Mouse (Mus musculus) hindbrain, embryonic 11.5 days (tissue): ENCODE data around the gene Gm428. TPM values are rescaled to one million over a fixed set of nuclear protein-coding genes. Genes with fewer than 3 reads are reported as not detected.
"Not testable (repeated sequence)": the region's sequence is repeated elsewhere in the genome, so short reads cannot be mapped to it uniquely, and the experiment has no call there.

Experiments used
- ATAC-seq: fragments of 200-750 bp; cut with Nextera tagmentation; 2 replicates; pipeline ENCODE4 v1.8.0; 2017; ENCODE audit warnings: mild to moderate bottlenecking, moderate TSS enrichment, moderate library complexity; ENCODE audit not compliant: low FRiP score
- DNase-seq: peaks from one replicate; pipeline ENCODE4 v3.0.0-alpha.2; 2015; ENCODE audit warnings: low spot score
- H3K27ac ChIP-seq: fragments of 300-500 bp; sonication (generic); 2 replicates; pipeline ENCODE4 v1.5.1; 2014; ENCODE audit warnings: mild to moderate bottlenecking, low read depth, low read length
- H3K27me3 ChIP-seq: fragments of 300-500 bp; sonication (generic); 2 replicates; pipeline ENCODE4 v1.6.1; 2014; ENCODE audit warnings: mild to moderate bottlenecking, low read length, moderate library complexity, mixed read lengths; ENCODE audit not compliant: control insufficient read depth, insufficient read depth
- H3K36me3 ChIP-seq: fragments of 300-500 bp; sonication (generic); 2 replicates; pipeline ENCODE4 v1.6.1; 2014; ENCODE audit warnings: mild to moderate bottlenecking, low read length, moderate library complexity, mixed read lengths; ENCODE audit not compliant: control insufficient read depth, insufficient read depth
- H3K4me1 ChIP-seq: fragments of 300-500 bp; sonication (generic); replicated peaks from 2 replicates; pipeline ENCODE4 v1.6.1; 2014; ENCODE audit warnings: low read length, mixed read lengths; ENCODE audit not compliant: control insufficient read depth, insufficient read depth
- H3K4me2 ChIP-seq: fragments of 300-500 bp; sonication (generic); replicated peaks from 2 replicates; pipeline ENCODE4 v1.6.1; 2014; ENCODE audit warnings: mild to moderate bottlenecking, low read depth, low read length
- H3K4me3 ChIP-seq: fragments of 300-500 bp; sonication (generic); 2 replicates; pipeline ENCODE4 v1.5.1; 2014; ENCODE audit warnings: low read depth, low read length
- H3K9ac ChIP-seq: fragments of 300-500 bp; sonication (generic); 2 replicates; pipeline ENCODE4 v1.6.1; 2014; ENCODE audit warnings: low read depth, low read length
- H3K9me3 ChIP-seq: fragments of 300-500 bp; sonication (generic); 2 replicates; pipeline ENCODE4 v1.6.1; 2016; ENCODE audit warnings: low read length; ENCODE audit not compliant: control insufficient read depth
- WGBS: fragments of 180-500 bp; shearing (Covaris S2); extraction: QIAGEN DNeasy Blood & Tissue Kit; methylation state at CpG from one replicate; pipeline ENCODE4 v1.1.7; 2014; 5-methylcytosine and 5-hydroxymethylcytosine counted together
- polyA plus RNA-seq: library from polyadenylated mRNA; unstranded; fragments of >200 nt; fragmentation: Nextera tagmentation; extraction: Ambion mirVana; gene quantifications from 2 replicates; pipeline ENCODE4 v1.2.1, GENCODE M21; 2014

The Gm428 gene
- not detected in 2 replicates for polyA plus RNA-seq

DNA sequence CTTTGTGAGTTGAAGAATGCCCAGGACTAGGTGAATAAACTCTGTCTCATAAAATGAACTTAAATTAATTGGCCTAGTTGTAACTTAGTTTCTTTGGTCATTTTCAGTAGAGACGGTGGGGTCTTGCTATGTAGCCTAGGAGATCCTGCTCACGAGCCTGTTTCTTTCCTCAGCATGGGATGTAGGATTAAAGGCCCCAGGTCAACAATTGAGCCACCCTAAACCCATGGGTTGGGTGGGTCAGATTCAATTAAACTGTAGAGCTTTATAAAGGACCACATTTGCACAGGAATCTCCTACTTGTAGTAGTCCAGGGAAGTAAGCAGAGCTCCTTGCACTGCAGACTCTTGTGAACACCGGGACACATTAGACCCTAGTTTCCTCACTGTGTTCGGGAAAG lies at the start of gene Gm428:
Gene Gm428 (plus strand): TSS at position 301 of the 400 bp plus-strand sequence.
- H3K27me3 ChIP-seq, H3K27ac ChIP-seq, ATAC-seq, H3K36me3 ChIP-seq, DNase-seq, H3K4me1 ChIP-seq, H3K9me3 ChIP-seq, H3K4me2 ChIP-seq, H3K9ac ChIP-seq, H3K4me3 ChIP-seq: not testable (repeated sequence)
- no CpG with 5 or more reads among the region's 4 CpGs for WGBS

DNA sequence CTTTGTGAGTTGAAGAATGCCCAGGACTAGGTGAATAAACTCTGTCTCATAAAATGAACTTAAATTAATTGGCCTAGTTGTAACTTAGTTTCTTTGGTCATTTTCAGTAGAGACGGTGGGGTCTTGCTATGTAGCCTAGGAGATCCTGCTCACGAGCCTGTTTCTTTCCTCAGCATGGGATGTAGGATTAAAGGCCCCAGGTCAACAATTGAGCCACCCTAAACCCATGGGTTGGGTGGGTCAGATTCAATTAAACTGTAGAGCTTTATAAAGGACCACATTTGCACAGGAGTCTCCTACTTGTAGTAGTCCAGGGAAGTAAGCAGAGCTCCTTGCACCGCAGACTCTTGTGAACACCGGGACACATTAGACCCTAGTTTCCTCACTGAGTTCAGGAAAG lies 45.5 kb upstream of the Gm428 start, which contains the start of gene Gm11236:
Gene Gm11236 (plus strand): TSS at position 301 of the 400 bp plus-strand sequence.
- not testable (repeated sequence) for DNase-seq, H3K27ac ChIP-seq, ATAC-seq, H3K4me2 ChIP-seq, H3K4me1 ChIP-seq, H3K4me3 ChIP-seq, H3K36me3 ChIP-seq, H3K9ac ChIP-seq, H3K9me3 ChIP-seq, H3K27me3 ChIP-seq
- WGBS: no CpG with 5 or more reads among the region's 4 CpGs

DNA sequence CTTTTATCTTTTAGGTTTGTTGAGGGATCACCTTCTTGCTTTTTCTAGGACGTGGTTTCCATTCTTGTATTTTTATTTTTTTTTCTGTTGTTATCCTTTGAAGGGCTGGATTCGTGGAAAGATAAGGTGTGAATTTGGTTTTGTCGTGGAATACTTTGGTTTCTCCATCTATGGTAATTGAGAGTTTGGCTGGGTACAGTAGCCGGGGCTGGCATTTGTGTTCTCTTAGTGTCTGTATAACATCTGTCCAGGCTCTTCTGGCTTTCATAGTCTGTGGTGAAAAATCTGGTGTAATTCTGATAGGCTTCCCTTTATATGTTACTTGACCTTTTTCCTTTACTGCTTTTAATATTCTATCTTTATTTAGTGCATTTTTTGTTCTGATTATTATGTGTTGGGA lies 21.5 kb upstream of the Gm428 start:
- not testable (repeated sequence) for H3K9ac ChIP-seq, H3K27me3 ChIP-seq, H3K9me3 ChIP-seq, H3K4me2 ChIP-seq, H3K27ac ChIP-seq, H3K36me3 ChIP-seq, H3K4me1 ChIP-seq, ATAC-seq, DNase-seq, H3K4me3 ChIP-seq
- WGBS: 89% methylated on average over 4 of the region's 4 CpGs

DNA sequence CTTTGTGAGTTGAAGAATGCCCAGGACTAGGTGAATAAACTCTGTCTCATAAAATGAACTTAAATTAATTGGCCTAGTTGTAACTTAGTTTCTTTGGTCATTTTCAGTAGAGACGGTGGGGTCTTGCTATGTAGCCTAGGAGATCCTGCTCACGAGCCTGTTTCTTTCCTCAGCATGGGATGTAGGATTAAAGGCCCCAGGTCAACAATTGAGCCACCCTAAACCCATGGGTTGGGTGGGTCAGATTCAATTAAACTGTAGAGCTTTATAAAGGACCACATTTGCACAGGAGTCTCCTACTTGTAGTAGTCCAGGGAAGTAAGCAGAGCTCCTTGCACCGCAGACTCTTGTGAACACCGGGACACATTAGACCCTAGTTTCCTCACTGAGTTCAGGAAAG lies 15.3 kb upstream of the Gm428 start, which contains the start of gene Gm11239:
Gene Gm11239 (plus strand): TSS at position 301 of the 400 bp plus-strand sequence.
- H3K36me3 ChIP-seq, ATAC-seq, H3K4me3 ChIP-seq, H3K27me3 ChIP-seq, H3K4me1 ChIP-seq, H3K27ac ChIP-seq, H3K9ac ChIP-seq, DNase-seq, H3K4me2 ChIP-seq, H3K9me3 ChIP-seq: not testable (repeated sequence)
- WGBS: no CpG with 5 or more reads among the region's 4 CpGs

DNA sequence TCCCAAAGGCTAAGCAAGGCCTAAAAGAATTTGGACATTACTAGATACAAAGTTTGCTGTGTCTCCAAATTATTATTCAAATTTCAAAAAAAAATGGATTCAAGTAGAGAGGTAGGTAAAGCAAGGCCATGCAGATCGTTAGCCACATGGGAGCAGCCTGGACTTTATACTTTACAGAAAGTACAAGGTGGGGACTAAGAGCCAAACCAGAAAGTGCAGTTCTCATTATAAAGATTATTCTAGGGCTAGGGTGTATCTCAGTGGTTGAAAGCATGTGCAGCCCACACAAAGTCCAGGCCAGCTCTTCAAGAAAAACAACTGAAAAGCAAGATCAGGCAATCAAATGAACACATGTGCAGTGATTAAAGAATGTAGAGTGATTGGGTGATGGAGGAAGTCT lies 35.4 kb downstream of the Gm428 start:
- no peak for DNase-seq
- Histone ChIP-seq H3K36me3 (no peaks in the 10 kb centered on the region), H3K27ac (no peak overlapping the region), H3K4me3 (no peak overlapping the region), H3K9me3 (no peaks in the 10 kb centered on the region), H3K27me3 (no peaks in the 10 kb centered on the region), H3K4me2 (no peak overlapping the region), H3K4me1 (no peaks in the 10 kb centered on the region), H3K9ac (no peak overlapping the region)
- ATAC-seq: no peak
- 95% methylated on average over 1 of the region's 1 CpGs for WGBS

DNA sequence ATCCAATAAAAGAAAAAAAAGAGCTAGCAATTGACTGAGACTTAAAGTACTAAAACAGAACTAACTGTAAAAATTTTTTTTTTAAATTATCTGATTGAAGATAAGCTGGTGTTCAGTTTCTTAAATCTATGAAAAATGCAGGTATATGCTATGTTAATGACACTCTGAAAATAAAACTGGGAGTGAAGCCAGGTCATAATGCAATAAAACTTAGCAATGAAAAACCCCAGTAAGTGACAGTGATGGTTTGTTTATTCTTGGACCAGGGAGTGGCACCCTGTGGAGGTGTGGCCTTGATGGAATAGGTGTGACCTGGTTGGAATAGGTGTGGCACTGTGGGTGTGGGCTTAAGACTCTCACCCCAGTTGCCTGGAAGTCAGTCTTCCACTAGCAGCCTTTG lies 36.5 kb downstream of the Gm428 start:
- Histone ChIP-seq H3K9me3 (no peaks in the 10 kb centered on the region), H3K4me1 (no peaks in the 10 kb centered on the region), H3K27ac (no peak overlapping the region), H3K27me3 (no peaks in the 10 kb centered on the region), H3K36me3 (no peaks in the 10 kb centered on the region), H3K4me2 (no peak overlapping the region), H3K4me3 (no peak overlapping the region), H3K9ac (no peak overlapping the region)
- no peak for ATAC-seq
- no peak for DNase-seq

Other genes starting within 250 kb of the Gm428 start
- gene Gm11238, start 75.6 kb upstream of the Gm428 start, polyA plus RNA-seq: not detected in 2 replicates
- gene Gm11237, start 60.5 kb upstream of the Gm428 start, polyA plus RNA-seq: not detected in 2 replicates
- not detected in 2 replicates for gene Gm11236, start 45.4 kb upstream of the Gm428 start, polyA plus RNA-seq
- gene Gm11239, start 15.2 kb upstream of the Gm428 start, polyA plus RNA-seq: not detected in 2 replicates
- 0.59 and 0.78 TPM in 2 replicates for gene Rasef, start 107.5 kb downstream of the Gm428 start, polyA plus RNA-seq
- not detected in 2 replicates for gene Gm11758, start 192.8 kb downstream of the Gm428 start, polyA plus RNA-seq
- not detected in 2 replicates for gene Gm11757, start 207.6 kb downstream of the Gm428 start, polyA plus RNA-seq
- gene Gm13871, start 222.4 kb downstream of the Gm428 start, polyA plus RNA-seq: not detected in 2 replicates
- gene Gm11756, start 237.2 kb downstream of the Gm428 start, polyA plus RNA-seq: 0.11 TPM in 1 of 2 replicates, not detected in the other